Mouse (Mus musculus) B cell, adult 67 days (primary cell): ENCODE data around the gene Tnpo2. TPM values are rescaled to one million over a fixed set of nuclear protein-coding genes. Genes with fewer than 3 reads are reported as not detected.

Experiments used
- total RNA-seq, 2 experiments: library from RNA; stranded (reverse); gene quantifications; 4 replicates each; pipeline ENCODE4 v1.2.4; 2023

Gene Tnpo2
- total RNA-seq, result 10 to 100 TPM; 43.3 to 52.5 TPM

GRCm38 (mm10) chr8:85036718-85037365 lies at the start of gene Tnpo2:
Tnpo2 (plus strand) TSS chr8:85036915.

GRCm38 (mm10) chr8:84990349-84990748 lies 46.4 kb upstream of the Tnpo2 start, which contains the start of gene Hook2:
Hook2 (plus strand) TSS chr8:84990603.

GRCm38 (mm10) chr8:85014431-85014830 lies 22.3 kb upstream of the Tnpo2 start, which contains the start of gene Best2:
Best2 (minus strand) TSS chr8:85014531.

GRCm38 (mm10) chr8:85025098-85025932 lies 11.4 kb upstream of the Tnpo2 start, which contains the start of gene Asna1:
Asna1 (minus strand) TSS chr8:85025281.

GRCm38 (mm10) chr8:85026670-85027515 lies 9.8 kb upstream of the Tnpo2 start, which contains the start of gene Trir:
Trir (plus strand) TSS chr8:85026823.

GRCm38 (mm10) chr8:85059879-85060616 lies 23.3 kb downstream of the Tnpo2 start, which contains the start of gene Fbxw9:
Fbxw9 (plus strand) TSS chr8:85060055.

GRCm38 (mm10) chr8:85067982-85068381 lies 31.3 kb downstream of the Tnpo2 start, which contains the start of gene Gm5741:
Gm5741 (minus strand) TSS chr8:85067982.

GRCm38 (mm10) chr8:85071514-85072281 lies 35.0 kb downstream of the Tnpo2 start, which contains the start of gene Dhps:
Dhps (plus strand) TSS chr8:85071757.

GRCm38 (mm10) chr8:85080532-85081215 lies 44.0 kb downstream of the Tnpo2 start, which contains the start of gene Wdr83os:
Wdr83os (plus strand) TSS chr8:85080740.

GRCm38 (mm10) chr8:85081216-85081555 lies 44.5 kb downstream of the Tnpo2 start, which contains the start of gene Wdr83:
Wdr83 (minus strand) TSS chr8:85081306.

GRCm38 (mm10) chr8:85083108-85083813 lies 46.5 kb downstream of the Tnpo2 start, which contains the start of gene Man2b1:
Man2b1 (plus strand) TSS chr8:85083270.

Other genes with a start within 250 kb of the Tnpo2 start
- 1 to 10 TPM; 2.1 to 3.5 TPM for gene Nfix, start 236.6 kb upstream of the Tnpo2 start, total RNA-seq
- gene Dand5, start 214.1 kb upstream of the Tnpo2 start, total RNA-seq, result 1 to 10 TPM; 3.7 TPM
- 10 to 100 TPM; 11.6 to 15.1 TPM for gene Gadd45gip1, start 205.4 kb upstream of the Tnpo2 start, total RNA-seq
- 10 to 100 TPM; 50.4 to 66.1 TPM for gene Rad23a, start 196.2 kb upstream of the Tnpo2 start, total RNA-seq
- 100 to 1,000 TPM; 565 to 613 TPM for gene Calr, start 190.0 kb upstream of the Tnpo2 start, total RNA-seq
- 10 to 100 TPM; 77.3 to 81.2 TPM for gene Farsa, start 179.9 kb upstream of the Tnpo2 start, total RNA-seq
- gene Syce2, start 164.8 kb upstream of the Tnpo2 start, total RNA-seq, result 1 to 10 TPM; 5.8 to 8.6 TPM
- 10 to 100 TPM; 22.0 to 32.9 TPM for gene Gcdh, start 143.0 kb upstream of the Tnpo2 start, total RNA-seq
- not detected for gene Klf1, start 135.0 kb upstream of the Tnpo2 start, total RNA-seq
- 10 to 100 TPM; 62.8 to 69.8 TPM for gene Dnase2a, start 128.4 kb upstream of the Tnpo2 start, total RNA-seq
- gene Mast1, start 99.6 kb upstream of the Tnpo2 start, total RNA-seq, result under 1 TPM; 0.30 to 0.32 TPM
- not detected for gene Rtbdn, start 89.9 kb upstream of the Tnpo2 start, total RNA-seq
- not detected for gene Gm49661, start 67.5 kb upstream of the Tnpo2 start, total RNA-seq
- gene Prdx2, start 67.3 kb upstream of the Tnpo2 start, total RNA-seq, result 10 to 100 TPM; 49.2 to 58.7 TPM
- gene Rnaseh2a, start 67.1 kb upstream of the Tnpo2 start, total RNA-seq, result 10 to 100 TPM; 35.8 to 48.7 TPM
- gene Junb, start 58.2 kb upstream of the Tnpo2 start, total RNA-seq, result 1,000 to 10,000 TPM in 1 of 2 experiments, 100 to 1,000 TPM in 1; 703 to 1,140 TPM
- 1 to 10 TPM; 6.2 to 7.5 TPM for gene Hook2, start 46.3 kb upstream of the Tnpo2 start, total RNA-seq
- gene Best2, start 22.4 kb upstream of the Tnpo2 start, total RNA-seq, result not detected
- 10 to 100 TPM; 74.7 to 77.8 TPM for gene Asna1, start 11.6 kb upstream of the Tnpo2 start, total RNA-seq
- gene Trir, start 10.1 kb upstream of the Tnpo2 start, total RNA-seq, result 100 to 1,000 TPM; 207 to 213 TPM
- gene Fbxw9, start 23.1 kb downstream of the Tnpo2 start, total RNA-seq, result 10 to 100 TPM; 12.4 to 17.5 TPM
- gene Gm5741, start 31.1 kb downstream of the Tnpo2 start, total RNA-seq, result not detected
- gene Dhps, start 34.8 kb downstream of the Tnpo2 start, total RNA-seq, result 100 to 1,000 TPM; 112 to 143 TPM
- gene Wdr83os, start 43.8 kb downstream of the Tnpo2 start, total RNA-seq, result 10 to 100 TPM; 43.3 to 49.1 TPM
- 10 to 100 TPM; 15.8 to 22.6 TPM for gene Wdr83, start 44.4 kb downstream of the Tnpo2 start, total RNA-seq
- 100 to 1,000 TPM; 166 to 174 TPM for gene Man2b1, start 46.4 kb downstream of the Tnpo2 start, total RNA-seq
- under 1 TPM; 0.30 to 0.35 TPM for gene Zfp791, start 86.2 kb downstream of the Tnpo2 start, total RNA-seq
- gene Cks1brt, start 115.0 kb downstream of the Tnpo2 start, total RNA-seq, result not detected
- gene Olfr371, start 189.1 kb downstream of the Tnpo2 start, total RNA-seq, result not detected